Mouse (Mus musculus) G1E (cell line): ENCODE results near the gene Iapp.

Experiments
- CTCF ChIP-seq: IDR thresholded peaks from 2 replicates; pipeline ENCODE4 v1.5.1; 2012; ENCODE audit warnings: low read depth, low read length, inconsistent platforms, mixed read lengths
- GATA1 ChIP-seq: IDR thresholded peaks from 2 replicates; pipeline ENCODE4 v1.6.1; 2012; ENCODE audit warnings: borderline replicate concordance, low read length, inconsistent platforms, mixed read lengths
- GATA2 ChIP-seq: IDR thresholded peaks from 2 replicates; pipeline ENCODE4 v1.6.1; 2012; ENCODE audit warnings: low read depth, low read length, inconsistent platforms, borderline replicate concordance
- TAL1 ChIP-seq: conservative IDR thresholded peaks from 2 replicates; pipeline ENCODE4 v1.6.1; 2012; ENCODE audit warnings: low read depth, low read length, inconsistent platforms, mixed read lengths

- no peak for TF ChIP-seq CTCF
- TF ChIP-seq GATA1, result no peak
- TF ChIP-seq TAL1, result no peak
- no peak for TF ChIP-seq GATA2
Measured at GRCm38 (mm10) chr6:142298098-142298497, at the start of gene Iapp.
